22 mouse cellular contexts compared by ENCODE assay signal in the genomic region with DNA sequence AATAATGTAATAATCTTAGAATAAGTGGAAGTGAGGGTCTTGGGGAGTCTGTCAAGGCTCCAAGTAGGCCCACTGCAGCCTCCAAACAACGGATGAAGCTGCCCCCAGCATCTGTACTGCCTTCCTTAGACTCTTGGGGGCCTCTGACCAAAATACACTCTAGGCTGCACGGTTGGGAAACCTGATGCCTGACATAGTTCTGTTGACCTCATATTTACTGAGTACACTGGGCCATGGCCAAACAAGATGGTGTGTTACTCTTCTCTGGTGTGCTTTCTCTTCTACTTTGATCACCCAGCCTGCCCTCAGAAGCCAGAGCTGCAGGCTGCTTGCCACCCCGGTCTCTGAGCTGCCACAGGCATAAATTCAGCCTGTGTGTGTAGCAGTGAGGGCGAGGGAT.
DNase-seq lines count a peak whose midpoint lies in the region; ATAC-seq and TF ChIP-seq lines count a peak whose summit lies in the region.
"Had no signal": no experiment of that assay in that cellular context is flagged by ENCODE, and none has a peak within 500 bp of the region (broad histone marks: within the 10 kb centered on the region; RNA-seq: fewer than 3 reads in every experiment).

No protein-coding gene starts in this region.

- no peak overlapping the region for H3K27ac ChIP-seq in liver, adult 2 months (replicated peaks; ENCODE audit: insufficient read depth, low read depth, low read length)
- no peak overlapping the region for H3K27ac ChIP-seq in liver, embryonic 12.5 days
- no peak overlapping the region for H3K27ac ChIP-seq in liver, embryonic 16.5 days (ENCODE audit: low read length)
- H3K27ac ChIP-seq: forebrain, embryonic 13.5 days; heart, embryonic 15.5 days; kidney, embryonic 15.5 days; limb, embryonic 12.5 days; neural tube, embryonic 13.5 days had no signal

- no peak for ATAC-seq in liver, embryonic 12.5 days
- ATAC-seq in liver, embryonic 16.5 days (ENCODE audit: low read depth): peak; percentile 62; the same call in 1 of the 2 replicates
- no peak for ATAC-seq in frontal cortex, adult (ENCODE audit: low TSS enrichment)
- ATAC-seq: activated CD4-positive, CD25-positive, alpha-beta regulatory T cell, adult 4 months; CD4-positive, CD25-positive, alpha-beta regulatory T cell, adult 4 months; forebrain, embryonic 13.5 days; hindbrain, embryonic 16.5 days had no signal

- H3K36me3 ChIP-seq in liver, adult 2 months (ENCODE audit: control insufficient read depth, insufficient read depth, low read length): no peaks in the 10 kb centered on the region
- H3K36me3 ChIP-seq in liver, embryonic 12.5 days: no peaks in the 10 kb centered on the region
- H3K36me3 ChIP-seq in C2C12 (ENCODE audit: control insufficient read depth, insufficient read depth): no peaks in the 10 kb centered on the region
- no peaks in the 10 kb centered on the region for H3K36me3 ChIP-seq in liver, embryonic 16.5 days (ENCODE audit: control insufficient read depth, insufficient read depth)
- H3K36me3 ChIP-seq: heart, embryonic 15.5 days; kidney, embryonic 15.5 days; limb, embryonic 12.5 days; neural tube, embryonic 13.5 days had no signal

- H3K79me3 ChIP-seq in C2C12 (ENCODE audit: low read depth): no peaks in the 10 kb centered on the region

- peak; percentile 23 for DNase-seq in gastrocnemius, adult 18-20 months (ENCODE audit: low spot score)
- DNase-seq in gastrocnemius, postnatal 36 days: no peak
- peak; percentile 41 for DNase-seq in liver, adult 2 months (ENCODE audit: extremely low read depth, low read depth, low spot score)
- no peak for DNase-seq in heart, adult 11 months
- DNase-seq: cerebellum, adult 8-10 months; cerebellum, postnatal 36 days; kidney, adult 18-20 months; kidney, postnatal 4 days; lung, adult 18-20 months; lung, postnatal 10 days had no signal

- H3K9ac ChIP-seq in liver, adult 2 months (ENCODE audit: low read depth, low read length): no peak overlapping the region
- H3K9ac ChIP-seq in liver, embryonic 12.5 days: no peak overlapping the region
- no peak overlapping the region for H3K9ac ChIP-seq in liver, embryonic 16.5 days (ENCODE audit: low read depth, low read length)
- H3K9ac ChIP-seq: forebrain, embryonic 13.5 days; heart, embryonic 15.5 days; kidney, embryonic 15.5 days; limb, embryonic 12.5 days; neural tube, embryonic 13.5 days had no signal

- H3K4me3 ChIP-seq in liver, adult 2 months (ENCODE audit: insufficient read depth, low read depth, low read length): no peak overlapping the region
- H3K4me3 ChIP-seq in liver, embryonic 12.5 days: no peak overlapping the region
- H3K4me3 ChIP-seq in C2C12 (ENCODE audit: insufficient read depth, poor library complexity, severe bottlenecking): no peak overlapping the region
- H3K4me3 ChIP-seq in liver, embryonic 16.5 days (ENCODE audit: low read depth, low read length): no peak overlapping the region
- H3K4me3 ChIP-seq: forebrain, embryonic 13.5 days; heart, embryonic 15.5 days; kidney, embryonic 15.5 days; limb, embryonic 12.5 days; neural tube, embryonic 13.5 days had no signal

- H3K9me3 ChIP-seq in liver, embryonic 12.5 days (replicated peaks): no peaks in the 10 kb centered on the region
- no peaks in the 10 kb centered on the region for H3K9me3 ChIP-seq in liver, embryonic 16.5 days (replicated peaks; ENCODE audit: control insufficient read depth, low read length)
- H3K9me3 ChIP-seq: forebrain, embryonic 13.5 days; heart, embryonic 15.5 days; kidney, embryonic 15.5 days; limb, embryonic 12.5 days; neural tube, embryonic 13.5 days had no signal

- H3K27me3 ChIP-seq in liver, adult 2 months (ENCODE audit: control insufficient read depth, insufficient read depth, low read length): no peaks in the 10 kb centered on the region
- H3K27me3 ChIP-seq in liver, embryonic 12.5 days (replicated peaks): peaks cover 16% of the 10 kb centered on the region
- no peaks in the 10 kb centered on the region for H3K27me3 ChIP-seq in C2C12 (ENCODE audit: control insufficient read depth, insufficient read depth, insufficient read length)
- H3K27me3 ChIP-seq in liver, embryonic 16.5 days (ENCODE audit: control insufficient read depth, insufficient read depth, low read depth, low read length): no peaks in the 10 kb centered on the region; the same call in 1 of the 2 replicates

- WGBS in liver, adult 2 months: 32% methylated on average over 4 of the region's 4 CpGs
- WGBS in liver, embryonic 12.5 days (ENCODE audit: insufficient replicate concordance): 49% methylated on average over 4 of the region's 4 CpGs
- 32% methylated on average over 4 of the region's 4 CpGs for WGBS in liver, embryonic 16.5 days (ENCODE audit: insufficient replicate concordance)

- TF ChIP-seq POLR2A in liver, adult 2 months (IDR thresholded peaks at IDR 0.05; ENCODE audit: extremely low read depth, insufficient read depth, low read length): no peak

- peak overlapping the region; percentile 54 for H3ac ChIP-seq in C2C12 (ENCODE audit: control insufficient read depth, insufficient read length, low read depth)

- TF ChIP-seq CTCF in liver, adult 2 months (IDR thresholded peaks at IDR 0.05; ENCODE audit: low read depth, low read length): no peak
- TF ChIP-seq CTCF in C2C12 (IDR thresholded peaks at IDR 0.05; ENCODE audit: control insufficient read depth, insufficient read depth, insufficient read length): no peak

- H3K4me1 ChIP-seq in liver, adult 2 months (ENCODE audit: control insufficient read depth, insufficient read depth, low read length): no peaks in the 10 kb centered on the region
- H3K4me1 ChIP-seq in liver, embryonic 12.5 days: no peaks in the 10 kb centered on the region
- H3K4me1 ChIP-seq in liver, embryonic 16.5 days (ENCODE audit: control insufficient read depth, low read depth, low read length): no peaks in the 10 kb centered on the region; the same call in 1 of the 2 replicates
- H3K4me1 ChIP-seq: forebrain, embryonic 13.5 days; heart, embryonic 15.5 days; limb, embryonic 12.5 days; neural tube, embryonic 13.5 days had no signal

- H3K4me2 ChIP-seq in liver, embryonic 12.5 days: no peak overlapping the region
- no peak overlapping the region for H3K4me2 ChIP-seq in liver, embryonic 16.5 days (ENCODE audit: low read depth, low read length)
- H3K4me2 ChIP-seq: forebrain, embryonic 13.5 days; heart, embryonic 15.5 days; kidney, embryonic 15.5 days; limb, embryonic 12.5 days; neural tube, embryonic 13.5 days had no signal

- intact Hi-C loops in gastrocnemius, postnatal 36 days (cut with DNase I): no loop called here

- no peaks in the 10 kb centered on the region for H3K79me2 ChIP-seq in liver, adult 2 months (ENCODE audit: control insufficient read depth, insufficient read depth, low read length)
- peaks cover 15% of the 10 kb centered on the region for H3K79me2 ChIP-seq in C2C12 (ENCODE audit: control insufficient read depth, insufficient read depth)

TF ChIP-seq in C2C12, 6 proteins besides CTCF, POLR2A, EP300 and RAD21:
- TF ChIP-seq CEBPB (IDR thresholded peaks at IDR 0.05; ENCODE audit: low read depth): no peak
- no peak for TF ChIP-seq USF1 (IDR thresholded peaks at IDR 0.05; ENCODE audit: low read depth)
- TF ChIP-seq MYOD1 (IDR thresholded peaks at IDR 0.05; ENCODE audit: control insufficient read depth, insufficient read length, low read depth): no peak

Comparison
In these comparisons a context has a peak if more than half of its experiments do, and no peak if none do; other contexts are left out.
1. DNase-seq: peak in gastrocnemius, adult 18-20 months (single experiment) and liver, adult 2 months (single experiment); none in gastrocnemius, postnatal 36 days (0 of 2) and heart, adult 11 months (single experiment).